Mouse (Mus musculus) liver, embryonic 14.5 days (tissue): ENCODE data around the gene Lrrc29.

Experiments used
- CTCF ChIP-seq: IDR thresholded peaks from 2 replicates; pipeline ENCODE4 v1.5.1; 2016; ENCODE audit warnings: antibody characterized with exemption, low read depth, control low read depth
- EP300 ChIP-seq: IDR thresholded peaks from 2 replicates; pipeline ENCODE4 v1.6.1; 2016; ENCODE audit warnings: antibody characterized with exemption, low read depth

DNA sequence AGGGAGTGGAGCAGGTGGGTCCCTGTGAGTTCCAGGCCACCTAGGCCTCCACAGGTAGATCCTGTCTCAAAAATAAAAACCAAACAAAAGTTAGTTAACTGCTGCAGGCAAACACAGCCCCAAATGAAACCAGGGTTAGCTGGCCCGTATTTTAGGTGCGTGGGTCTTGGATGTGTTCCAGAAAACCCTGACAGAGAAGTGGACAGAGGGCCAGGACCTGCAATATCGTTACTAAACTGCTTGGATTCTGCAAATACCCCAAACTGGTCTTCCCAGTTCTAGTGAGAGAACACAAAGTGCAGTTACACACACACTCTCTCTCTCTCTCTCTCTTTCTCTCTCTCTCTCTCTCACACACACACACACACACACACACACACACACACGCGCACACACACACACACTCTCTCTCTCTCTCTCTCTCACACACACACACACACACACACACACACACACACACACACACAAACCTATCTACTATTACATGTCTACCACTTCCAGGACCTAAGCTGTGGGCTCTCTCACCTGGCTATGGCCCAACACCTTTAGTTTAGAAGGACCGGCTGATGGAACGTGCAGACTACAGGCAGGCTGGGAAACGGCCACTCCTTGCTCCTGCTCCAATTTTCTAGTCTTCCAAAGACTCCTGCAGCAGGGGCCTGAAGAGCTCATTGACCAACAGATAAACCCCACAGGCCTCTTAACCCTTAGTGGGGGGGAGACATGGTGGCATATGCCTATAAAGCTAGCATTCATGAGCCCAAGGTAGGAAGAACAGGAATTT, 17.9 kb upstream of the Lrrc29 start:
- TF ChIP-seq CTCF (no peak), EP300 (no peak)
